Mouse (Mus musculus) cerebellum, adult 11-12 months (tissue): ENCODE data around the gene Vmn1r13.
"Not testable (repeated sequence)": the region's sequence is repeated elsewhere in the genome, so short reads cannot be mapped to it uniquely, and the experiment has no call there.

Experiments used
- DNase-seq: peaks from one replicate; pipeline ENCODE4 v3.0.0; 2022

The Vmn1r13 gene

GRCm38 (mm10) chr6:57202990-57203389 lies at the start of gene Vmn1r13:
Gene Vmn1r13 (plus strand): TSS chr6:57203290.
- DNase-seq = not testable (repeated sequence)

GRCm38 (mm10) chr6:57156619-57157018 lies 46.5 kb upstream of the Vmn1r13 start, which contains the start of gene Vmn1r12:
Gene Vmn1r12 (plus strand): TSS chr6:57156919.
- DNase-seq = no peak

GRCm38 (mm10) chr6:57190016-57190415 lies 13.1 kb upstream of the Vmn1r13 start:
- DNase-seq = not testable (repeated sequence)

GRCm38 (mm10) chr6:57231386-57231785 lies 28.3 kb downstream of the Vmn1r13 start, which contains the start of gene Vmn1r14:
Gene Vmn1r14 (plus strand): TSS chr6:57231686.
- no peak for DNase-seq

GRCm38 (mm10) chr6:57257652-57258051 lies 54.6 kb downstream of the Vmn1r13 start, which contains the start of gene Vmn1r15:
Gene Vmn1r15 (plus strand): TSS chr6:57257952.
- no peak for DNase-seq

GRCm38 (mm10) chr6:57260990-57261389 lies 57.9 kb downstream of the Vmn1r13 start:
- no peak for DNase-seq
